Mouse (Mus musculus) neural tube, embryonic 14.5 days (tissue): Measurements from ENCODE around the gene 1110032F04Rik. TPM values are rescaled to one million over a fixed set of nuclear protein-coding genes. Genes with fewer than 3 reads are reported as not detected.

Experiments used
- ATAC-seq: fragments of 200-750 bp; cut with Nextera tagmentation; 2 replicates; pipeline ENCODE4 v1.8.0; 2017; ENCODE audit warnings: low read depth, mild to moderate bottlenecking, moderate TSS enrichment, moderate library complexity
- H3K27ac ChIP-seq: fragments of 300-500 bp; sonication (generic); 2 replicates; pipeline ENCODE4 v1.5.1; 2014; ENCODE audit warnings: low read depth, mild to moderate bottlenecking, control low read depth, low read length, moderate library complexity, mixed read lengths
- H3K27me3 ChIP-seq: fragments of 300-500 bp; sonication (generic); 2 replicates; pipeline ENCODE4 v1.6.1; 2014; ENCODE audit warnings: low read length; ENCODE audit not compliant: control insufficient read depth, insufficient read depth
- H3K36me3 ChIP-seq: fragments of 300-500 bp; sonication (generic); 2 replicates; pipeline ENCODE4 v1.6.1; 2014; ENCODE audit warnings: low read length, mixed read lengths; ENCODE audit not compliant: control insufficient read depth, insufficient read depth
- H3K4me1 ChIP-seq: fragments of 300-500 bp; sonication (generic); 2 replicates; pipeline ENCODE4 v1.6.1; 2014; ENCODE audit warnings: low read length; ENCODE audit not compliant: control insufficient read depth, insufficient read depth
- H3K4me2 ChIP-seq: fragments of 300-500 bp; sonication (generic); 2 replicates; pipeline ENCODE4 v1.6.1; 2014; ENCODE audit warnings: mild to moderate bottlenecking, low read depth, low read length, control low read depth
- H3K4me3 ChIP-seq: fragments of 300-500 bp; sonication (generic); 2 replicates; pipeline ENCODE4 v1.5.1; 2014; ENCODE audit warnings: low read depth, low read length, control low read depth, mixed read lengths
- H3K9ac ChIP-seq: fragments of 300-500 bp; sonication (generic); replicated peaks from 2 replicates; pipeline ENCODE4 v1.6.1; 2014; ENCODE audit warnings: low read depth, mild to moderate bottlenecking, control low read depth, low read length, mixed read lengths
- H3K9me3 ChIP-seq: fragments of 300-500 bp; sonication (generic); 2 replicates; pipeline ENCODE4 v1.6.1; 2016; ENCODE audit warnings: low read length; ENCODE audit not compliant: control insufficient read depth
- WGBS: fragments of 180-500 bp; shearing (Covaris S2); extraction: QIAGEN DNeasy Blood & Tissue Kit; methylation state at CpG from one replicate; pipeline ENCODE4 v1.1.7; 2014; 5-methylcytosine and 5-hydroxymethylcytosine counted together
- polyA plus RNA-seq: library from polyadenylated mRNA; unstranded; fragments of >200 nt; fragmentation: Nextera tagmentation; extraction: Ambion mirVana; gene quantifications from 2 replicates; pipeline ENCODE4 v1.2.1, GENCODE M21; 2014

1110032F04Rik gene
- polyA plus RNA-seq = 4.9 and 5.3 TPM in 2 replicates

- Histone ChIP-seq H3K4me2 (peak within 1 kb of the TSS; percentile 97), H3K9me3 (no peaks in the 10 kb centered on the region), H3K9ac (peak within 1 kb of the TSS; percentile 78), H3K27ac (peak within 1 kb of the TSS; percentile 64), H3K4me1 (0 out of 2 replicates have a peak, but pooled peaks cover 3% of the 10 kb centered on the region), H3K27me3 (peaks cover 4% of the 10 kb centered on the region; the same call in 1 of the 2 replicates), H3K4me3 (peak within 1 kb of the TSS; percentile 73), H3K36me3 (no peaks in the 10 kb centered on the region)
- ATAC-seq = peak; percentile 86
- whole genome bisulfite sequencing = under 1% methylated on average over 45 of the region's 62 CpGs
Observed at GRCm38 (mm10) chr3:68869211-68869690, at the start of gene 1110032F04Rik. TSS of gene 1110032F04Rik (plus strand) at chr3:68869586.

- Histone ChIP-seq H3K4me3 (no peak overlapping the region), H3K9me3 (no peaks in the 10 kb centered on the region), H3K9ac (no peak overlapping the region), H3K36me3 (no peaks in the 10 kb centered on the region), H3K4me2 (no peak overlapping the region), H3K27ac (no peak overlapping the region), H3K27me3 (no peaks in the 10 kb centered on the region), H3K4me1 (peaks cover 17% of the 10 kb centered on the region)
- 44% methylated on average over 4 of the region's 4 CpGs for WGBS
- ATAC-seq = no peak
Observed at GRCm38 (mm10) chr3:68821406-68821805, 48.0 kb upstream of the 1110032F04Rik start.

DNA sequence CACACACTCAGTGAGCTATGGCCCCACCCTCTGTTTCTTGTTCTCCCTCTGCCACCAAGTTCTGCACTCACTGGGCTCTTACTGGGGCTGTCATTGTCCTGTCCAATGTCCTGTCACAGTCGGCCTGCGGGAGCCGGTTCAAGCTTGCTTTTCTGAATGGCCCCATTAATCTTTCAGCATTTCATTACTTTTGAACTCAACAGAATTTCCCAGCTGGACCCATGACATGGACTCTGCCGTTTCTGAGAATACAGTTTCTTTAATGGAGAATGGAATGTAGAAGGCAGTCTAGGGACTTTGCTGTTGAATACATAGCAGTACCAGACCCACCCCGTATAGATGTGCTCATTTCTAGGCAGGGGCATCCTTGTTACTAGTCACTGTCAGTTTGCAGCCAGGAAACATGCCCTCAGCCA, 47.5 kb upstream of the 1110032F04Rik start:
- peak; percentile 50; the same call in 1 of the 2 replicates for ATAC-seq
- no peaks in the 10 kb centered on the region for H3K27me3 ChIP-seq
- no peaks in the 10 kb centered on the region for H3K9me3 ChIP-seq
- 7% methylated on average over 5 of the region's 5 CpGs for WGBS
- no peak overlapping the region for H3K4me3 ChIP-seq
- no peak overlapping the region for H3K9ac ChIP-seq
- no peaks in the 10 kb centered on the region for H3K36me3 ChIP-seq
- H3K4me1 ChIP-seq = peaks cover 17% of the 10 kb centered on the region
- H3K4me2 ChIP-seq = no peak overlapping the region
- no peak overlapping the region for H3K27ac ChIP-seq

DNA sequence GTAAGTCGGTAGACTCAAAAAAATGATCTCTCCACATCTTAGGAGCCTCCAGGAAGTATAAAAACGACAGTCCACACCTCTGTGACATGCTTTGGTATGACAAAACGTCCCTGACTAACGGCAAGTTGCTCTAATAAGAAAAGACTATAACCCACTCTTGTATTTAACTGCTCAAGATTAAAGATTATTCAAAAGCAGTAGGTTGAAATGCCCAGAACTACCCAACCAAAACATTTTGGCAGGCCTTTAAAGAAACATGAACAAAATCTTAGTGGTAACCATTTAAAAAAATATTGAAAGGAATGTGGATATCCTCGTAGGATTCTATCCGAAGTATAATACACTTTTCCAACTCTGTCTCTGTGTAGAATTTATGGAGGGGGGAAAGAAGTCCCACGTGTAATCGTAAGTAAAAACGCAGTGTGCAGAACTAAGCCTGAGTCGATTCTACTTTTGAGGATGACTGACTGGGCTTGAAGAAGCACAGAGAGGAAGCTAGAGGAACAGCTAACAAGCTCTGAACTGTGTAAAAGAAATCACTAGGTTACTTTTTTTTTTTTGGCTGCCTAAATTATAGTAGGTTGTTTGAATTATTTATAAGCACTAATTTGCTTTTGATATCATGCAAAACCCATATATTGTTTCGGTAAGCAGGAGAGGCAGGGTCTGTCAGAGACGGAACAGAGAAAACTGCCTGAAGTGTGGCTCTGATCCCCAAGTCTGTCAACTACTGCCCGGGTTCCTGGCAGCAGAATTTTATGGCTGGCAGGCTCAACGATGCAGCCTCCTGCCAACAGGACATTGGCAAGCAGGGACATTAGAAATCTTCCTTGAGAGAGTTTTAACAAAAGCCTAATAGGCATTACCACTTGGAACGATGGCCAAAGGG, 45.3 kb upstream of the 1110032F04Rik start:
- 29% methylated on average over 15 of the region's 15 CpGs for WGBS
- Histone ChIP-seq H3K4me3 (no peak overlapping the region), H3K4me1 (peaks cover 17% of the 10 kb centered on the region), H3K9me3 (no peaks in the 10 kb centered on the region), H3K4me2 (peak overlapping the region; percentile 11; the same call in 1 of the 2 replicates), H3K27ac (no peak overlapping the region), H3K36me3 (no peaks in the 10 kb centered on the region), H3K9ac (no peak overlapping the region), H3K27me3 (no peaks in the 10 kb centered on the region)
- ATAC-seq = peak; percentile 72

DNA sequence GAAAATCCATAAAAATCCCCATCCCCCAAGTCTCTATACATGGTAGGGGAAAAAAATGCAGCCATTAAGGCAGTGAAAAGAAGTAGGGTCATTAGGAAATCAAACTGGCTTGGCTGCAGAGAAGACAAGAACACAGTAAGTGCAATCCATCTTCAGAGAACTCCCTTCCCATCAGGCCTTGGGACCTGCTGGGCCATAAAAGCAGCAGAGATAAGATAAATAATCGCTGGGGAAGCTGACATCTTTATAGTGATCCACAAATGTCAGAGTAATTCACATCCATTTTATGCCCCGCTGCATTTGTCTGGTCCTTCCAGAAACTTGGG, 44.7 kb upstream of the 1110032F04Rik start:
- Histone ChIP-seq H3K4me1 (peaks cover 17% of the 10 kb centered on the region), H3K27me3 (no peaks in the 10 kb centered on the region), H3K9ac (no peak overlapping the region), H3K9me3 (no peaks in the 10 kb centered on the region), H3K27ac (peak overlapping the region; percentile 64), H3K4me3 (no peak overlapping the region), H3K4me2 (peak overlapping the region; percentile 11; the same call in 1 of the 2 replicates), H3K36me3 (no peaks in the 10 kb centered on the region)
- 3% methylated on average over 2 of the region's 2 CpGs for WGBS
- ATAC-seq = peak; percentile 85

- peak overlapping the region; percentile 11; the same call in 1 of the 2 replicates for H3K4me2 ChIP-seq
- peak; percentile 31 for ATAC-seq
Observed at GRCm38 (mm10) chr3:68825151-68825550, 44.2 kb upstream of the 1110032F04Rik start.

DNA sequence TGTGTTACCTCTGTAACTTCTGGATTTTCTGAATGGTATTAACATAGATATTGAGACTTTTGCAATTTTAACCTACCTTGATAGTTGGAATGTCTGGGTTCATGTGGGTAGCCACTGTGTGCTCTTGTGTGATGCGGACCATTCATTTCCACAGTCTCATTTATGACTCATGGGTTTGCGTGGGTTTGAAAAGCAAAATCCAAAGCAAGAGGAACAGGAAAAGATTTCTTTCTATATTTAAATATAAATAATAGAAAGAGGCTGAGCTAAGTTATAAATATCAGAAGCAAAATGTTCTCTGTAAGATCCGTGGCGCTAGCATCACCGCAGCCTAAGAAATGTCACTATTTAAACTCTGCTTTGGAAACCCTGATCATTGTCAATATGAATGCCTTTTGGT, 41.7 kb upstream of the 1110032F04Rik start:
- no peak overlapping the region for H3K27ac ChIP-seq
- peaks cover 17% of the 10 kb centered on the region for H3K4me1 ChIP-seq
- H3K9me3 ChIP-seq = no peaks in the 10 kb centered on the region
- H3K36me3 ChIP-seq = no peaks in the 10 kb centered on the region
- ATAC-seq = no peak
- no peak overlapping the region for H3K4me2 ChIP-seq
- H3K4me3 ChIP-seq = no peak overlapping the region
- no peaks in the 10 kb centered on the region for H3K27me3 ChIP-seq
- 90% methylated on average over 5 of the region's 5 CpGs for WGBS
- no peak overlapping the region for H3K9ac ChIP-seq

More at GRCm38 (mm10) chr3:68825151-68825550, 44.2 kb upstream of the 1110032F04Rik start:
- H3K4me1 ChIP-seq = peaks cover 17% of the 10 kb centered on the region
- no peaks in the 10 kb centered on the region for H3K9me3 ChIP-seq
- H3K27me3 ChIP-seq = no peaks in the 10 kb centered on the region
- H3K9ac ChIP-seq = no peak overlapping the region
- H3K36me3 ChIP-seq = no peaks in the 10 kb centered on the region
- H3K27ac ChIP-seq = peak overlapping the region; percentile 64
- no peak overlapping the region for H3K4me3 ChIP-seq
- 20% methylated on average over 8 of the region's 8 CpGs for WGBS

- Histone ChIP-seq H3K4me3 (no peak overlapping the region), H3K9ac (no peak overlapping the region), H3K4me1 (peaks cover 4% of the 10 kb centered on the region), H3K36me3 (no peaks in the 10 kb centered on the region), H3K9me3 (no peaks in the 10 kb centered on the region), H3K4me2 (no peak overlapping the region), H3K27ac (no peak overlapping the region), H3K27me3 (no peaks in the 10 kb centered on the region)
- WGBS = 76% methylated on average over 3 of the region's 3 CpGs
- no peak for ATAC-seq
Observed at GRCm38 (mm10) chr3:68829944-68830343, 39.4 kb upstream of the 1110032F04Rik start.

DNA sequence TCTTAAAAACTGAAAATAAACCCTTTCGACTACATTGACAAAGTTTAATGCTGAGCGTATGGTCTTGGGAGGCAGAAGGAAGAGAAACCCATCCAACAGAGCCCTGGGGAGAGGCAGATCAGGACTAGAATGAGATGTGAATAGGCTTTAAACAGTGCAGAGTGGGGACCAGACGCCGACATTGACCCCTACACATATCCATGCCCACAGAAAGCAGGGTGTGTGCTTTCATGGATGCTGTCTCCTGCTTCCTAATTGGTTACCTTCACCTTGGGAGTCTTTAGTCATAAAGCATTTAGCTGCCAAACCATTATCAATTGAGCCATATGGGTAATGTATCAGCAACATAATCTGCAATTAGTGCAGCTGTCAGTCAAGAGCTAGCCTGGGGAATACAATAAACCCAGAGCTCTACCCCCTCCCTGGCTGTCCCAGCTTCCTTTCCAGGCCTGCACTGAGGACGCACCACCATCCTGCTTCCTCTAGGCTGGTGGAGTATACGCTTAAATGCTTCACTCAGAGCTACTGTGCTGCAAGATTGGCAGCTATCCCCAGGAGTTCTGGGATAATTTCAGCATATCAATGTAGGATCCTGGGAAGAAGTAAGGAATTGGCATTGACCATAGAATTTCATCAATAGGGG, 32.4 kb upstream of the 1110032F04Rik start:
- no peak overlapping the region for H3K27ac ChIP-seq
- no peak overlapping the region for H3K4me2 ChIP-seq
- ATAC-seq = peak; percentile 75; the same call in 1 of the 2 replicates
- 65% methylated on average over 6 of the region's 6 CpGs for WGBS
- no peaks in the 10 kb centered on the region for H3K27me3 ChIP-seq
- no peak overlapping the region for H3K9ac ChIP-seq
- no peaks in the 10 kb centered on the region for H3K36me3 ChIP-seq
- no peak overlapping the region for H3K4me3 ChIP-seq
- no peaks in the 10 kb centered on the region for H3K4me1 ChIP-seq
- no peaks in the 10 kb centered on the region for H3K9me3 ChIP-seq
